Mouse (Mus musculus) ES-E14 (cell line): ENCODE data around the gene Nphp1. TPM values are rescaled to one million over a fixed set of nuclear protein-coding genes. Genes with fewer than 3 reads are reported as not detected.

Experiments used
- DNase-seq: peaks from one replicate; pipeline ENCODE4 v3.0.0-alpha.2; 2013; ENCODE audit warnings: low read depth, low spot score
- H3K27ac ChIP-seq: 2 replicates; pipeline ENCODE4 v1.5.1; 2012; ENCODE audit warnings: low read depth, mild to moderate bottlenecking, low read length, moderate library complexity, mixed read lengths; ENCODE audit not compliant: poor library complexity, insufficient read depth, severe bottlenecking
- H3K36me3 ChIP-seq: 2 replicates; pipeline ENCODE4 v1.6.1; 2012; ENCODE audit warnings: mild to moderate bottlenecking, low read length, moderate library complexity, mixed read lengths; ENCODE audit not compliant: control insufficient read depth, poor library complexity, insufficient read depth, severe bottlenecking
- H3K4me1 ChIP-seq, 2 experiments: fragments of 150-350 bp in 1 of 2; sonication (generic) in 1 of 2; 2 replicates each; pipeline ENCODE4 v1.6.1; 2012; ENCODE audit warnings: low read length in 2 of 2, mild to moderate bottlenecking in 1 of 2, mixed read lengths in 1 of 2; ENCODE audit not compliant: control insufficient read depth in 2 of 2, insufficient read depth in 2 of 2, poor library complexity in 1 of 2
- H3K4me3 ChIP-seq, 2 experiments: fragments of 150-350 bp in 1 of 2; sonication (generic) in 1 of 2; 2 replicates each; pipeline ENCODE4 v1.5.1; 2012; ENCODE audit warnings: low read length in 2 of 2, low read depth in 1 of 2, mild to moderate bottlenecking in 1 of 2, mixed read lengths in 1 of 2; ENCODE audit not compliant: insufficient read depth in 1 of 2, poor library complexity in 1 of 2, severe bottlenecking in 1 of 2
- H3K9ac ChIP-seq: 2 replicates; pipeline ENCODE4 v1.6.1; 2012; ENCODE audit warnings: low read depth, mild to moderate bottlenecking, low read length, mixed read lengths; ENCODE audit not compliant: poor library complexity, insufficient read depth, severe bottlenecking
- H3K9me3 ChIP-seq: fragments of 150-350 bp; sonication (generic); 2 replicates; pipeline ENCODE4 v1.6.1; 2012; ENCODE audit warnings: low read depth, mild to moderate bottlenecking, low read length; ENCODE audit not compliant: control insufficient read depth, insufficient read depth
- CHD2 ChIP-seq: IDR thresholded peaks from 2 replicates; pipeline ENCODE4 v1.6.1; 2014; ENCODE audit warnings: mild to moderate bottlenecking, low read depth, low read length, inconsistent platforms
- HCFC1 ChIP-seq: IDR thresholded peaks from 2 replicates; pipeline ENCODE4 v1.6.1; 2012; ENCODE audit warnings: low read length, inconsistent platforms, borderline replicate concordance; ENCODE audit not compliant: insufficient read depth
- MAFK ChIP-seq: IDR thresholded peaks from 2 replicates; pipeline ENCODE4 v1.6.1; 2014; ENCODE audit warnings: mild to moderate bottlenecking, low read depth, low read length, inconsistent platforms; ENCODE audit not compliant: insufficient read depth
- ZC3H11A ChIP-seq: IDR thresholded peaks from 2 replicates; pipeline ENCODE4 v1.6.1; 2012; ENCODE audit warnings: low read depth, mild to moderate bottlenecking, inconsistent platforms, low read length, borderline replicate concordance
- ZNF384 ChIP-seq: IDR thresholded peaks from 2 replicates; pipeline ENCODE4 v1.6.1; 2012; ENCODE audit warnings: low read depth, low read length, inconsistent platforms
- in situ Hi-C, 2 experiments: fragments of 600-800 bp; cut with MboI; formaldehyde crosslinking; loops; one replicate each; pipeline ENCODE4 v1.15.1; 2025; ENCODE audit warnings: low sequenced_read_pairs in 2 of 2, inconsistent platforms in 1 of 2; ENCODE audit not compliant: unreplicated experiment in 2 of 2
- total RNA-seq: library from RNA; depleted of rRNA; stranded (reverse); fragments of 300-350 nt; gene quantifications from 2 replicates; pipeline ENCODE4 v1.2.3, GENCODE M21; 2012

The Nphp1 gene
- total RNA-seq, 1 experiment, result 7.4 TPM

- Histone ChIP-seq H3K36me3 (no peaks in the 10 kb centered on the region), H3K4me1 (no peaks in the 10 kb centered on the region; a peak in 1 of 4 replicates), H3K27ac (no peak overlapping the region), H3K9me3 (no peaks in the 10 kb centered on the region), H3K9ac (no peak overlapping the region), H3K4me3 (no peak overlapping the region)
- DNase-seq, result no peak
- in situ Hi-C loops, result no loop called here
- no peak for TF ChIP-seq HCFC1
- no peak for TF ChIP-seq ZNF384
- TF ChIP-seq ZC3H11A, result no peak
- TF ChIP-seq MAFK, result no peak
- no peak for TF ChIP-seq CHD2
Observed at GRCm38 (mm10) chr2:127778451-127778850, 10.2 kb downstream of the Nphp1 start.

GRCm38 (mm10) chr2:127775013-127775412 is 13.7 kb downstream of the Nphp1 start:
- TF ChIP-seq ZC3H11A (no peak), HCFC1 (no peak), MAFK (no peak), ZNF384 (no peak), CHD2 (no peak)
- no peak overlapping the region for H3K9ac ChIP-seq
- no peak overlapping the region for H3K4me3 ChIP-seq
- no peak for DNase-seq
- H3K27ac ChIP-seq, result no peak overlapping the region
- in situ Hi-C loops, result no loop called here
- H3K9me3 ChIP-seq, result no peaks in the 10 kb centered on the region
- H3K4me1 ChIP-seq, result no peaks in the 10 kb centered on the region; a peak in 2 of 4 replicates
- no peaks in the 10 kb centered on the region for H3K36me3 ChIP-seq

GRCm38 (mm10) chr2:127774578-127774941 is 14.1 kb downstream of the Nphp1 start:
- no peak for DNase-seq
- H3K9me3 ChIP-seq, result no peaks in the 10 kb centered on the region
- TF ChIP-seq CHD2 (no peak), MAFK (no peak), ZC3H11A (no peak), HCFC1 (no peak), ZNF384 (no peak)
- in situ Hi-C loops, result no loop called here
- no peaks in the 10 kb centered on the region for H3K36me3 ChIP-seq
- H3K9ac ChIP-seq, result no peak overlapping the region
- no peak overlapping the region for H3K4me3 ChIP-seq
- no peak overlapping the region for H3K27ac ChIP-seq
- H3K4me1 ChIP-seq, result no peaks in the 10 kb centered on the region; a peak in 2 of 4 replicates

GRCm38 (mm10) chr2:127773938-127774577 is 14.6 kb downstream of the Nphp1 start:
- Histone ChIP-seq H3K9ac (no peak overlapping the region), H3K9me3 (no peaks in the 10 kb centered on the region), H3K4me1 (no peaks in the 10 kb centered on the region; a peak in 2 of 4 replicates), H3K36me3 (no peaks in the 10 kb centered on the region), H3K27ac (no peak overlapping the region), H3K4me3 (no peak overlapping the region)
- TF ChIP-seq MAFK (no peak), HCFC1 (no peak), CHD2 (no peak), ZC3H11A (no peak), ZNF384 (no peak)
- in situ Hi-C loops, result no loop called here
- no peak for DNase-seq

GRCm38 (mm10) chr2:127761587-127761986 is 27.1 kb downstream of the Nphp1 start:
- no peak overlapping the region for H3K27ac ChIP-seq
- no peaks in the 10 kb centered on the region for H3K9me3 ChIP-seq
- H3K36me3 ChIP-seq, result no peaks in the 10 kb centered on the region
- in situ Hi-C loops, result no loop called here
- TF ChIP-seq HCFC1 (no peak), ZC3H11A (no peak), ZNF384 (no peak), MAFK (no peak), CHD2 (no peak)
- DNase-seq, result no peak
- no peak overlapping the region for H3K9ac ChIP-seq
- H3K4me3 ChIP-seq, result no peak overlapping the region
- peaks cover 0 to 2% of the 10 kb centered on the region in 2 experiments; a peak in 1 of 4 replicates for H3K4me1 ChIP-seq
